Comparison of ENCODE assay signal across 8 mouse cellular contexts in the genomic region with DNA sequence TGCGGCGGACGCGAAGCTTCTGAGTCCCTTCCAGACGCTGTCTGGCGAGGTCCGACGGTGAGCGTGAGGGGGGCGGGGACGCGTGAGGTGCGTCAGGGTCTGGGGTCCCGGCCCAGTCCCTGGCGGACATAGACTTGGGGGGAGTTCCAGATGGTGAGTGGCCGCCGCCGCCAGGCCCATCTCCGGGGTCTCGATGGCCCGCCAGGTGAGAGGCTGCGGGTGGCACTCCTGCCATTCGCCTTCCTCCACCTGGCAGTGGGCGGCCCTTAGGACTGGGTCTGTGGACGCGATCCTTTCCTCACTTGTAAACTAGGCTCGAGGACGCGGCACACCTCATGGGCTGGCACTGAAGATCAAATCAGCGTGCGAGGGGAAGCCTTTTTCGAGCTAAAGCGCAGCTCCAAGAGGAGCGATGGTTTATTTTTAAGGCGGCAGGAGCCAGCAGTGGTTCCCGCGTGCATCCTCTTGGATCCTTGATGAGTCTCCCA. TPM values are rescaled to one million over a fixed set of nuclear protein-coding genes. Genes with fewer than 3 reads are reported as not detected.
DNase-seq lines count a peak whose midpoint lies in the region; ATAC-seq and TF ChIP-seq lines count a peak whose summit lies in the region.

No protein-coding gene starts in this region.

- DNase-seq in heart, adult 9 months (ENCODE audit: low spot score in 2 of 2) = no peak
- DNase-seq in embryo, embryonic 10.5 days (ENCODE audit: low spot score) = peak; percentile 64
- peak; percentile 49 for DNase-seq in hindbrain, embryonic 14.5 days (ENCODE audit: low spot score)
- DNase-seq in liver, adult 2 months (ENCODE audit: extremely low read depth, low read depth, low spot score) = peak; percentile 65
- peak; percentile 53 for DNase-seq in midbrain, postnatal 0 days (ENCODE audit: low spot score)
- no peak for DNase-seq in gastrocnemius, postnatal 25 days

- peak overlapping the region; percentile 84 for H3K27ac ChIP-seq in heart, embryonic 13.5 days (replicated peaks)
- peak overlapping the region; percentile 69 for H3K27ac ChIP-seq in hindbrain, embryonic 14.5 days
- peak overlapping the region; percentile 87 for H3K27ac ChIP-seq in liver, adult 2 months (replicated peaks; ENCODE audit: insufficient read depth, low read depth, low read length)
- peak overlapping the region; percentile 86 for H3K27ac ChIP-seq in midbrain, postnatal 0 days (ENCODE audit: low read depth, low read length)

- TF ChIP-seq CTCF in E14TG2a.4 (conservative IDR thresholded peaks at IDR 0.05; ENCODE audit: low read length) = no peak
- TF ChIP-seq CTCF in liver, adult 2 months (IDR thresholded peaks at IDR 0.05; ENCODE audit: low read depth, low read length) = no peak
- TF ChIP-seq CTCF in midbrain, postnatal 0 days (IDR thresholded peaks at IDR 0.05) = no peak

- peaks cover 27% of the 10 kb centered on the region for H3K4me1 ChIP-seq in heart, embryonic 13.5 days
- peaks cover 57% of the 10 kb centered on the region for H3K4me1 ChIP-seq in E14TG2a.4 (replicated peaks; ENCODE audit: low read depth, low read length)
- peaks cover 15% of the 10 kb centered on the region for H3K4me1 ChIP-seq in hindbrain, embryonic 14.5 days (replicated peaks; ENCODE audit: control insufficient read depth, insufficient read depth, low read length)
- peaks cover 11% of the 10 kb centered on the region; the same call in 1 of the 2 replicates for H3K4me1 ChIP-seq in liver, adult 2 months (ENCODE audit: control insufficient read depth, insufficient read depth, low read length)
- H3K4me1 ChIP-seq in midbrain, postnatal 0 days (ENCODE audit: insufficient read depth, low read length) = peaks cover 8% of the 10 kb centered on the region; the same call in 1 of the 2 replicates

- H3K4me3 ChIP-seq in heart, embryonic 13.5 days = peak overlapping the region; percentile 96
- peak overlapping the region; percentile 96 for H3K4me3 ChIP-seq in E14TG2a.4 (replicated peaks; ENCODE audit: low read length)
- peak overlapping the region; percentile 65 for H3K4me3 ChIP-seq in hindbrain, embryonic 14.5 days (replicated peaks; ENCODE audit: low read length)
- H3K4me3 ChIP-seq in liver, adult 2 months (ENCODE audit: insufficient read depth, low read depth, low read length) = peak overlapping the region; percentile 97
- peak overlapping the region; percentile 87 for H3K4me3 ChIP-seq in midbrain, postnatal 0 days (ENCODE audit: low read depth, low read length)

- no peaks in the 10 kb centered on the region for H3K27me3 ChIP-seq in heart, embryonic 13.5 days (replicated peaks)
- no peaks in the 10 kb centered on the region for H3K27me3 ChIP-seq in E14TG2a.4 (ENCODE audit: insufficient read depth, low read length)
- H3K27me3 ChIP-seq in hindbrain, embryonic 14.5 days (ENCODE audit: control insufficient read depth, insufficient read depth, low read length) = no peaks in the 10 kb centered on the region
- H3K27me3 ChIP-seq in liver, adult 2 months (ENCODE audit: control insufficient read depth, insufficient read depth, low read length) = no peaks in the 10 kb centered on the region
- no peaks in the 10 kb centered on the region for H3K27me3 ChIP-seq in midbrain, postnatal 0 days (ENCODE audit: insufficient read depth, low read length)

- peak overlapping the region; percentile 87 for H3K4me2 ChIP-seq in heart, embryonic 13.5 days
- peak overlapping the region; percentile 82 for H3K4me2 ChIP-seq in hindbrain, embryonic 14.5 days (replicated peaks)
- peak overlapping the region; percentile 73 for H3K4me2 ChIP-seq in midbrain, postnatal 0 days (ENCODE audit: low read depth, low read length, poor library complexity, severe bottlenecking)

- no peaks in the 10 kb centered on the region for H3K9me3 ChIP-seq in heart, embryonic 13.5 days
- H3K9me3 ChIP-seq in E14TG2a.4 (ENCODE audit: low read length) = no peaks in the 10 kb centered on the region
- H3K9me3 ChIP-seq in hindbrain, embryonic 14.5 days (ENCODE audit: control insufficient read depth, low read length) = no peaks in the 10 kb centered on the region
- no peaks in the 10 kb centered on the region for H3K9me3 ChIP-seq in midbrain, postnatal 0 days (ENCODE audit: low read length)

- peaks cover 32% of the 10 kb centered on the region for H3K36me3 ChIP-seq in heart, embryonic 13.5 days
- H3K36me3 ChIP-seq in E14TG2a.4 (ENCODE audit: insufficient read depth, low read length) = peaks cover 52% of the 10 kb centered on the region
- peaks cover 22% of the 10 kb centered on the region for H3K36me3 ChIP-seq in hindbrain, embryonic 14.5 days (replicated peaks; ENCODE audit: control insufficient read depth, insufficient read depth)
- H3K36me3 ChIP-seq in liver, adult 2 months (ENCODE audit: control insufficient read depth, insufficient read depth, low read length) = peaks cover 5% of the 10 kb centered on the region; the same call in 1 of the 2 replicates
- peaks cover 6% of the 10 kb centered on the region; the same call in 1 of the 2 replicates for H3K36me3 ChIP-seq in midbrain, postnatal 0 days (ENCODE audit: insufficient read depth, low read length)

- WGBS in heart, embryonic 13.5 days = under 1% methylated on average over 37 of the region's 37 CpGs
- under 1% methylated on average over 37 of the region's 37 CpGs for WGBS in hindbrain, embryonic 14.5 days
- under 1% methylated on average over 37 of the region's 37 CpGs for WGBS in liver, adult 2 months
- WGBS in midbrain, postnatal 0 days = under 1% methylated on average over 35 of the region's 37 CpGs

- peak; percentile 66 for ATAC-seq in heart, embryonic 13.5 days (ENCODE audit: extremely low read depth, insufficient number of reproducible peaks, low FRiP score, low TSS enrichment)
- ATAC-seq in hindbrain, embryonic 14.5 days (ENCODE audit: low FRiP score) = peak; percentile 90
- ATAC-seq in midbrain, postnatal 0 days (ENCODE audit: low FRiP score) = peak; percentile 86

- peak overlapping the region; percentile 93 for H3K9ac ChIP-seq in heart, embryonic 13.5 days
- peak overlapping the region; percentile 75 for H3K9ac ChIP-seq in hindbrain, embryonic 14.5 days
- H3K9ac ChIP-seq in liver, adult 2 months (ENCODE audit: low read depth, low read length) = peak overlapping the region; percentile 95
- H3K9ac ChIP-seq in midbrain, postnatal 0 days (replicated peaks; ENCODE audit: low read length, poor library complexity, severe bottlenecking) = peak overlapping the region; percentile 88

- H3K79me2 ChIP-seq in liver, adult 2 months (ENCODE audit: control insufficient read depth, insufficient read depth, low read length) = peaks cover 6% of the 10 kb centered on the region; the same call in 1 of the 2 replicates

- 0 out of 2 replicates have a peak, but pooled peaks have one; percentile 23 for TF ChIP-seq POLR2A in liver, adult 2 months (IDR thresholded peaks at IDR 0.05; ENCODE audit: extremely low read depth, insufficient read depth, low read length)

RNA-seq across cellular contexts. Expression of a gene that starts 0.4 kb away (rescaled TPM):
- 1.4 and 1.7 TPM in 2 replicates for polyA plus RNA-seq in heart, embryonic 13.5 days (2015; fragmentation: Nextera tagmentation; extraction: Ambion mirVana)
- 7.6 and 8.5 TPM in 2 replicates for polyA plus RNA-seq in hindbrain, embryonic 14.5 days (2014; fragmentation: Nextera tagmentation; extraction: Ambion mirVana)
- total RNA-seq in liver, adult 2 months (2014; rRNA removed) = 38.4 and 40.8 TPM in 2 replicates
- 17.0 and 23.7 TPM in 2 replicates for polyA plus RNA-seq in liver, adult 2 months (2012; rRNA removed)
- 20.7 and 25.4 TPM in 2 replicates for total RNA-seq in midbrain, postnatal 0 days (2014; rRNA removed)
- polyA plus RNA-seq in midbrain, postnatal 0 days (2015; fragmentation: Nextera tagmentation; extraction: Ambion mirVana) = 2.9 and 3.3 TPM in 2 replicates
- total RNA-seq in gastrocnemius, postnatal 25 days (2021) = 10 to 100 TPM; 11.9 to 13.5 TPM

RNA-seq across cellular contexts. Expression of a gene that starts 14.5 kb away (rescaled TPM):
- polyA plus RNA-seq in heart, embryonic 13.5 days (2015; fragmentation: Nextera tagmentation; extraction: Ambion mirVana) = 29.3 and 29.4 TPM in 2 replicates
- 19.7 and 25.7 TPM in 2 replicates for polyA plus RNA-seq in hindbrain, embryonic 14.5 days (2014; fragmentation: Nextera tagmentation; extraction: Ambion mirVana)
- 1.6 and 1.7 TPM in 2 replicates for total RNA-seq in liver, adult 2 months (2014; rRNA removed)
- 0.29 and 0.62 TPM in 2 replicates for polyA plus RNA-seq in liver, adult 2 months (2012; rRNA removed)
- 7.7 and 9.3 TPM in 2 replicates for total RNA-seq in midbrain, postnatal 0 days (2014; rRNA removed)
- 7.8 and 7.9 TPM in 2 replicates for polyA plus RNA-seq in midbrain, postnatal 0 days (2015; fragmentation: Nextera tagmentation; extraction: Ambion mirVana)
- total RNA-seq in gastrocnemius, postnatal 25 days (2021) = 1 to 10 TPM in 1 of 2 experiments, under 1 TPM in 1; 0.84 to 1.4 TPM

Comparison
In these comparisons a context has a peak if more than half of its experiments do, and no peak if none do; other contexts are left out.
1. DNase-seq: peak in embryo, embryonic 10.5 days (single experiment), hindbrain, embryonic 14.5 days (single experiment), liver, adult 2 months (single experiment) and midbrain, postnatal 0 days (single experiment); none in heart, adult 9 months (0 of 2) and gastrocnemius, postnatal 25 days (single experiment).
2. Peak in every context shown above with its lines, with median percentiles within 50 percentile points of each other: ATAC-seq, H3K27ac ChIP-seq, H3K4me2 ChIP-seq, H3K4me3 ChIP-seq and H3K9ac ChIP-seq.